Mouse (Mus musculus) adipocyte (in vitro differentiated cells): ENCODE measurements at regions not wholly inside any gene's neighbourhood (a gene's known extent, or its start where the extent isn't known, plus 50 kb on each side); places are given as distances from the start of the nearest gene placed in this dataset.
A peak's percentile ranks its signal among the peaks of the same experiment; 100 is the strongest.

Experiments
- DNase-seq: peaks from one replicate; pipeline ENCODE4 v3.0.0-alpha.2; 2016; ENCODE audit warnings: low spot score

DNA sequence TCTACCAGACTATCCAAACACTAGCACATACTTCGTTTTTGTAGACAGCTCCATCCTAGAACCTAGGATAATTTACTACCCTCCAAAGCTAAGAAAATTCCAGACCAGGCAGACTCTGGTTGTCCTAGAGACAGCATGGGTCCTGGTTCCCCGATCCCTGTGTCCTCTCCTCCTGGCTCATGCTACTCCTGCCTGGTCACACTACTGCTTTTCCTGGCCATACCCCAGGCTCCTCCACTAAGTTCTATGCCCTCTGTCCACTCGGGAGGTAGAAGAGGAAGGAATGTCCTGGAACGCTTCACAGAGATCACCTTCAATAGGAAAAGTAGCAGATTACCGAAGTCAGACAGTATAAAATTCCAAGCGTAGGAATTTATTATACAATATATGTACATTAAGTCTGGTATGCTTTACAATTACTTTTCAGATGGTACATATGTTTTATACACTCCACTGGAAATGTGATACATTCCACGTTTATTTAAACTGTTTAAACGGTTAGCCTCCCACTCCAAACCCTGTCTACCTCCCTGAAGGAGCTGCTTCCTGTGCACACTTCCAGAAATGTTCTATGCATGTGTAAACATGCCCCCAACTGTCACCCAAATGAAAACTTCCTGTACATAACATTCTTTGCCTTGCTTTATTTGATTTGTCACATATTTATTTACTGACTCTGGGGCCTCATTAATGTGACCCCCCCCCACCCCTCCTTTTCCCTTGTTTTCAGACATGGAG is 151.6 kb downstream of the Adamts15 start:
- DNase-seq = no peak

DNA sequence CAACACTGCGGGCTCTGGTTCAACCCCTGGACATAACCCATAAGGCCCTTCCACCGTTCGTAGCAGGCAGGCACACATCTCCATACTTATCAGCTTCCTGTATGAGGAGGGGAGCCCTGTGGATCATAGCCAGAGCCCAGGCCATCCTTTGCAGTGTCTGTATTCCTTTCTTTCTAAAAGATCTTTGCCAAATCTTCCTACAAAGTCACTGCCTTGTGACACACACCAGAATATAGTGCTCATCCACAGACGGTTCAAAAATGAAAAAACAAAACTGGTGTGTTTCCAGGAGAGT is 152.9 kb downstream of the Adamts15 start:
- no peak for DNase-seq

GRCm38 (mm10) chr9:30768665-30769434 is 153.4 kb downstream of the Adamts15 start:
- no peak for DNase-seq

DNA sequence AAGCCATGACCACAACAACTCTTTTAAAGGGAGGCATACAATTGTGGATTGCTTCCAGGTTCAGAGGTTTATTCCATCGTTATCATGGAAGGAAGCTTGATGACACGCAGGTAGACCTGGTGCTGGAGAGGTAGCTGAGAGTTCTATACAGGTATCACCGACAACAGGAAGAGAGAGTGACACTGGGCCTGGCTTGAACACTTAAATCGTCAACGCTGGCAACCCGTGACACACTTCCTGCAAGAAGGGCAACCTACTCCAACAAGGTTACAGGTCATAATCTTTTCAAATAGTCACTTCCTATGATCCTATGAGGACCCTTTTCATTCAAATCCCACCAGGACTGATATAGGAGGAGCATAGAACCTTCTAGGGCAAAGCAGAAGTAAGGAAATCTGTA is 155.6 kb downstream of the Adamts15 start:
- DNase-seq = no peak

- DNase-seq = no peak
These were observed 156.1 kb downstream of the Adamts15 start for GRCm38 (mm10) chr9:30766171-30766570.

GRCm38 (mm10) chr9:30765017-30765569 is 157.2 kb downstream of the Adamts15 start:
- no peak for DNase-seq

DNA sequence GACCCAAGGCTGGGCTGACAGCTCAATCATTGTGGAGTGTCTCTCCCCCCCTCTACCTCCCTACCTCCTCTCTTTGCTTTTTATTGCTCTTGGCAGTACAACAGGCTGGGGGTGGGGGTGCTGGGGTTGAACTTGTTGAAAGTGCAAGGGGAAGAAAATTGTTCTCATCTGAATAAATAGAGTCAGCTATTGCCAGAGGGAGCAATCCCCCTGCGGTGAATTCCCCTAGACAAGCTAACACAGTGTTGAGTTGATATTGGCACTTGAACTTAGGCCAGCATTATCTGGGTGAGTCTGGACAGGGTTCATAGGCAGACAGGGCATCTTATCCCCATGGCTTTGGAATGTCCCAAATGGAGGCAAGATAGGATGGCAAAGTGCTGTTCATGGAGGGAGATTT is 159.3 kb downstream of the Adamts15 start:
- DNase-seq = peak; percentile 48

DNA sequence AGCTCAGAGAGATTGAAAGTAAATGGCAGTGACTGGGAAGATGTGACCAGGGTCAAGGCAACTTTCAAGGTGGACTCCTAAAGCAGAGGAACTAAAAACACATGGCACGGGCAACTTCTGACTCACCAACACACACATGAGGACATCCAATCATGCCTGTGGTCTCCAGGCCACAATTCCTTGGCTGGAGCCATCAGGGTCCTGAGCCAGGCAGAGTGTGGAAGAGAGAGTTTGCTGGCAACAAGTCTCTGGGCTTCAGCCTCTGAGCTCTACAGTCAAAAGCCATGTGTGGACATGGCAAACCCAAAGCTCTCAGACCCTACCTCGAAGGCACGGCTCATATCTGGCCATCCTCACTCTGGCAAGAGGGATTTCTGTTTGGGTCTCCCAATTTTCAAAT is 164.1 kb downstream of the Adamts15 start:
- DNase-seq = no peak

DNA sequence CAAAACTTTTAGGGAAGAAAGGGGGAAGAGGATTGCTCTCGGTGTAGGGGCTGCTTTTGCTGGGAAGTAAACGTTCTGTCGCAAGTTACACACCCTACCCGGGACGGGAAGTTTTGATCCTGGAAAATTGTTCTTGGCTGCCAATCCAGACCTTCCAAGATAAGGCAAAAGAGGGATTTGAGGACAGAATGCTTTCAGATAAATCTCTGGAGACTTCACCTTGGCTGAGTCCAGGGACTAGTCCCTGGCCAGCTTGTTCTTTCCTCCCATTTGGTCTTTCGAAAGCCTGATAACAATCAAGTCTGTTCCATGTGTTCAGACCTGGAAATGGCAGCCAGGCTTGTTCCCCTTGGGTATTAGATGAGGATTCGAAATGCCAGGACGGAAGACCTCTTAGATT is 164.8 kb downstream of the Adamts15 start:
- DNase-seq = peak; percentile 13

DNA sequence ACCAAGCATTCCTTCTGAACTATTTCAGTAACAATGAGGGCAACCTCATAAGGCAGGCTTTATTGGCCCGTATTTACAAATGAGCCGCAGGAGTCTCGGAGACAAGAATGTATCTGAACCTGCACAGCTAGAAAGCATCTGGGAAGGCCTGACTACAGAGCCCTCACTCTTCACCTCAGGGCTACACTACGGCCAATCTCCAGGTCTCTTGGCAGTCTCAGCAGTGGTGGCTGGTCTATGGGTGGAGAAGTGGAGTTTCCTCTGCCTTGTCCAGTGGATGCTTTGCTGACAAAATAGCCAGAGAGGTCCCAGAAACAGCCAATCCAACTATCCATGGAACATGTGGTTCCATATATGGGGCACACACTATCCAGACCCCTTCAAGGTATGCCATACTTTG is 165.5 kb downstream of the Adamts15 start:
- no peak for DNase-seq

DNA sequence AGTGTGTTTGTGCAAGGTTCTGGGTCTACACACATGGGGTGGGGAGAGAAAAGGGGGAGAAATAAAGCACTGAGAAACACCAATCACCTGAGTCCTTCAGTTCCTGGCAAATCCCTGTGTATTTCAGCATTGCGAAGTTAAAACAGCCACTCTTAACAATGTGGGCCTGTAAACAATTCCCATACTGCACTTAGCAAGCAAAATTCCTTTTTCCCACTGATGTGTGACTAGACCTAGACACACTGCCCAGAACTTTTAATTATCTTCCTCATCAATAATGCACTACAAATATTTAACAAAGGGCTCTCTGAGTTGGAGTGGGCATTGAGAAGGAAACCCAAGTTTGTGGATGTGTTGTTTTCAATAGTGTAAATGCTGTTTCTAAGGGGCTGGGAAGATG is 166.7 kb downstream of the Adamts15 start:
- no peak for DNase-seq

- DNase-seq = no peak
These were observed 167.4 kb downstream of the Adamts15 start for GRCm38 (mm10) chr9:30754826-30755225.

GRCm38 (mm10) chr9:30743471-30743870 is 178.8 kb downstream of the Adamts15 start:
- no peak for DNase-seq

DNA sequence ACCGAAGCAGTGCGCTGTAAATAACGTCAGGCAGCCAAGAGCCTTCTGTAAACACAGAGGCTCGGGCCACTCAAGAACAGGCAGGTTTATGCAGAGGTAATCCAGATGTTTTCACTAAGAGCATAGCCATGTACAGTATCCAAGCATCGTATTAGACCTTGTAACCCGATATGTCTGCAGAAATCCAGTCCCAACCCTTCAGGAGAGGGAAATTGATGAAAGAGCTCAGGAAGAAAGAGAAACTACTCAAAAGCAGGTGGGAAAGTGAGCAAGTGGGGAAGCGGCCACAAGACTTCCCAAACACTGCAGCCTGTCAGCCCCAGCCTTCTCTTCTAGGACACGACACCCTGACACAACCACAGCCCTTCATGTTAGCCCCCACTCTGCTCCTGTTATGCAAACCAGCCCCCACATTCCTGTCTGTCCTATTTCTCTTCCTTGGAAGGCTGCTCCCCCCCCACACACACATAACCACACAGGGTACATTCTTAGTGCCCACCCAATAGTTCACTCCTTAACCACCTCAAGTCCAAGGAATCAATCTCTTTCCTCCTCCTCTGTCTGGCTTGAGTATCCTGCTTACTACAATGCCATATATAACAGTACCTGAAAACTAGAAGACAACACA is 179.7 kb downstream of the Adamts15 start:
- no peak for DNase-seq

GRCm38 (mm10) chr9:30731687-30732086 is 190.6 kb downstream of the Adamts15 start:
- no peak for DNase-seq

DNA sequence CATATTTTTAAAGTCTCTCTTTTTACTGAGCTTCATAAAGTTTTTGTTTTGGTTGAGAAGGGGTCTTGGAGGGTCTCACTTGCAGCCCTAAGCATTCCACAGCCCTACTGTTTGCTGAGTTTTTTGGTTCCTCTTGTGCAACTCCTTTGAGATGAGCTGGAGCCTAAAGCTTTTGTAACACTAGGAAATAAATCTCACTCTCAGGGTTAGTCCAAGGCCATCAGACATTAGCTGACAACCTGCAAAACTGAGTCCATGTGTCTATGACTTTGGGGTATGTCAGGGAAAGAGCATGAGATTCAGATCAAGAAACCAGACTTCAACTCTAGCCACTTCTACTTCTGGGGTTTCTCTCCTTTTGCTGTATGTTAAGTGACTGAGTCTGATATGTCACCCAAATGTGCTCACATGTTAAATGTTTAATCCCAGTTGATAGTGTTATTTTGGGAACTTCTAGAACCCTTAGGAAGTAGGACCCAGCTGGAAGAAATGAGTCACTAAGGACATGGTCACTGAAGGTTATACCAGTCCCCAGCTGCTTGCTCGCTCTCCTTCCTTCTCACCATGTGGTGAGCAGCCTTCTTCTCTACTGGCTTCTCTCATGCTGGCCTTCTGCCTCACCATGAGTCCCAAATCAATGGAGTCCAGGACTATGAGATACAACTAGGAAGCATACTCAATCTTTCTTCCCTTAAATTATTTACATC is 198.7 kb downstream of the Adamts15 start:
- DNase-seq = peak; percentile 37

- DNase-seq = no peak
These were observed 200.4 kb downstream of the Adamts15 start for GRCm38 (mm10) chr9:30721861-30722260.

DNA sequence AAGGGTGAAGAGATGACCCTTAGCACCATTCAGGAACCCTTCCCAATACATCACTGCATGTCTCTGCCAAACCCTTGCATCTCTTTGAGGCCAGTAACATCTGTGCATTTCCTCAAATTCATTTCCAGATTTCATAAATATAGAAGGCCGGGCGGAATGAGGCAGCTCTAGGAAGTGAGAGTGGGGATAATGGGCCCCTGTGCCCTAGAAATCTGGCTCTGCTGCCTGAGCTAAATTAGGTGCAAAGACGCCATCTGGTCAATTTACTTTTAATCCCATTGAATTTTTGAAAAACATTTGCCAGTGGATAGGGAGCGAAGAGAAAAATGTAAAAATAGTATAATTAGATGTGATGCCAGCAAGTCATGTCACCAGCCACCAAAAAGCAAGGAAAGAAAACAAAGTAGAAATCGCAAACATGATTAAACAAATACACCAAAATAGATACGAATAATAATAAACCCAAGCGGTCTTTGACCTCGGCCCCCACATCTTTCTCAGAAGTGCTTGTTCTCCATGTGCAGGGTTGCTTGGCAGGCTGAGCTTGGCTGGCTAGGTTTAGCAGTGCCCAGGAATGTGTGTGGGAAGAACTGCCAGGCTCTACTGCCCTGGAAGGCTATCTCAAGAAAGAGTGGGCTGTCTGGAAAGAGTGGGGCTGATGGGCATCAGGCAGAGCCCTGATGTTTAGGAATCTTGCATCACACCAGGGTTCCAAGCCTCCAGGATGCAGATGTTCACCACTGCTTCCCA is 205.7 kb downstream of the Adamts15 start:
- peak; percentile 39 for DNase-seq

GRCm38 (mm10) chr9:30710131-30710530 is 212.1 kb downstream of the Adamts15 start:
- no peak for DNase-seq

DNA sequence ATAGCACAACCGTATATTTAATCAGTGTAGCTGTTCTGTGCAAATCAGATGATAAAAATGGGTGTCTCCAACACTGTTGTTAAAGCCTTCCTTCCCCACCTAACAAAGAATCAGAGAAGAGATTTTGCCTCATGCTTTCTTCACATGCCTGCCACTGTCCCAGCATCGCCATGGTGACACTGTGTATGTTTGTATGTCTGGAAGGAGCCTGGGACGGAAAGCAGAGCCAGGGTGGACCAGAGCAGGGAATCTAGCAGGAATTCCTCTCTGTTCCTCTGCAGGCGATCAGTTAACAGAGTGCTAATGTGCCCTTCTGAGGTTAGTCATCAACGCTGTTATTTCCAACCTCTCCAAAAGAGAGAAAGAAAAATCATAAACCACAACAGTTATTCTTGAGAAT is 222.4 kb downstream of the Adamts15 start:
- DNase-seq = no peak

DNA sequence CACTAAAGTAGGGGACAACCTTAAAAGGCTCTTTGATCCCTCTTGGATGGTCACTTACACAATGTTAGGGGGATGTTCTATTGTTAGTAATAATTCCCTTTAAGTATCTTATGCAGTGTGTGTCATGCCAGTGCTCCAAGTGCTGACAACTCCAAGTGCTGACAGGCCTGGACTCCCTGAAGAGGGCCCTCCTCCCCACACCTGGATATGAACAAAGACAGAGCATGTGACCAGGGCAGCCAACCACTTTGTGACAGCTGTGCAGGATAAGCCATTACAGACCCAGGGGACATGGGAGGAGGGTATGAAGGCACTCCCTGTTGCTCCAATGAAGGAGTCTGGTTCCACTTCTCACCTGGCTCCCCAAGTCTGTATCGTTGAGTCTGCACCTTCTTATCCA is 224.7 kb downstream of the Adamts15 start:
- no peak for DNase-seq

DNA sequence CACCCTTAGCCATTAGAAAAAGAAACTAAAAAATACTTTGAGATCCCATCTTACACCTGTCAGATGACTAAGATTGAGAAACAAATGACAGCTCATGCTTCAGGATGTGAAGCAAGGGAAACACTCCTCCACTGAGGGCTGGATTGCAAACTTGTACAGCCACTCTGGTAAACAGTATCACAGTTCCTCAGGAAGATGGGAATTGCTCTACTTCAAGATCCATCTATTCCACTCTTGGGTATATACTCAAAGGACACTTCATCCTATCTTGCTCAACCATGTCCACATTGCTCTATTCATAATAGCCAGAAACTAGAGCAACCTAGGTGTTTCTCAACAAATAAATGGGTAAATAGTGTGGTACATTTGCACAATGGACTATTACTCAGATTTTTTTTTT is 241.2 kb downstream of the Snx19 start:
- DNase-seq = no peak
